ENCODE assay signal across 8 mouse cellular contexts in genomic region chr3:69004437-69005337, GRCm38 (mm10). TPM values are rescaled to one million over a fixed set of nuclear protein-coding genes. Genes with fewer than 3 reads are reported as not detected.
DNase-seq lines count a peak whose midpoint lies in the region; ATAC-seq lines count a peak whose summit lies in the region.

Gene Ift80, minus strand, starts transcription at chr3:69004570.
Gene Smc4, plus strand, starts transcription at chr3:69004738.

- WGBS in hindbrain, embryonic 16.5 days = under 1% methylated on average over 72 of the region's 76 CpGs
- WGBS in macrophage (ENCODE audit: missing documents) = under 1% methylated on average over 69 of the region's 76 CpGs

- H3K27ac ChIP-seq in hindbrain, embryonic 16.5 days (ENCODE audit: low read depth, low read length) = peak within 1 kb of the TSS; percentile 86
- H3K27ac ChIP-seq in macrophage = peak within 1 kb of the TSS; percentile 93

- H3K9me3 ChIP-seq in hindbrain, embryonic 16.5 days (ENCODE audit: control insufficient read depth, low read length) = no peaks in the 10 kb centered on the region

- peak; percentile 98 for ATAC-seq in hindbrain, embryonic 16.5 days

- peak; percentile 87 for DNase-seq in WW6 (ENCODE audit: low read depth, low spot score)
- DNase-seq in cerebellum, postnatal 4 days (ENCODE audit: low spot score in 2 of 2) = peak; percentile 85 to 94
- peak; percentile 96 for DNase-seq in gastrocnemius, adult 18-20 months (ENCODE audit: low spot score)
- peak; percentile 96 for DNase-seq in left cerebral cortex, adult 18-20 months (ENCODE audit: low spot score in 2 of 2)
- DNase-seq in right cerebral cortex, adult 18-20 months = peak; percentile 94
- DNase-seq in urinary bladder, postnatal 10 days (ENCODE audit: low spot score) = peak; percentile 81

- no peaks in the 10 kb centered on the region for H3K36me3 ChIP-seq in hindbrain, embryonic 16.5 days (ENCODE audit: control insufficient read depth, insufficient read depth, low read length)
- no peaks in the 10 kb centered on the region for H3K36me3 ChIP-seq in macrophage (ENCODE audit: inconsistent target)

- H3K4me2 ChIP-seq in hindbrain, embryonic 16.5 days (ENCODE audit: low read length) = peak within 1 kb of the TSS; percentile 94

- peaks cover 62% of the 10 kb centered on the region for H3K79me2 ChIP-seq in macrophage (ENCODE audit: inconsistent target)

- peak within 1 kb of the TSS; percentile 75 for H3K9ac ChIP-seq in hindbrain, embryonic 16.5 days (ENCODE audit: low read depth, low read length)

- H3K4me3 ChIP-seq in hindbrain, embryonic 16.5 days (ENCODE audit: low read length) = peak within 1 kb of the TSS; percentile 96
- peak within 1 kb of the TSS; percentile 94 for H3K4me3 ChIP-seq in macrophage (ENCODE audit: inconsistent target)

- peaks cover 11% of the 10 kb centered on the region for H3K4me1 ChIP-seq in hindbrain, embryonic 16.5 days (ENCODE audit: control insufficient read depth, insufficient read depth, low read depth, low read length)

- H3K27me3 ChIP-seq in hindbrain, embryonic 16.5 days (replicated peaks; ENCODE audit: control insufficient read depth, insufficient read depth, low read length) = no peaks in the 10 kb centered on the region

RNA-seq across cellular contexts. Expression of gene Ift80, which starts in this region (rescaled TPM):
- total RNA-seq in gastrocnemius, adult 18-20 months (2021) = 1 to 10 TPM; 3.3 to 5.0 TPM
- 7.8 and 9.1 TPM in 2 replicates for polyA plus RNA-seq in hindbrain, embryonic 16.5 days (2015; fragmentation: Nextera tagmentation; extraction: Ambion mirVana)
- 10 to 100 TPM; 21.3 to 25.4 TPM for total RNA-seq in left cerebral cortex, adult 18-20 months (2021)
- 10 to 100 TPM in 21 of 26 experiments, 1 to 10 TPM in 5; 3.5 to 53.6 (median 31.9) TPM for total RNA-seq in macrophage (2018; cell fraction: chromatin; rRNA removed)
- total RNA-seq in macrophage (2018; cell fraction: cytosol; rRNA removed) = 1 to 10 TPM; 1.4 to 3.9 (median 2.5) TPM
- total RNA-seq in macrophage (2018; cell fraction: nucleus; rRNA removed) = 10 to 100 TPM in 11 of 26 experiments, 1 to 10 TPM in 15; 3.3 to 42.8 (median 9.3) TPM
- polyA plus RNA-seq in macrophage (2018) = 1.2 to 3.4 TPM (median 3.0 TPM) in 3 replicates

RNA-seq across cellular contexts. Expression of gene Smc4, which starts in this region (rescaled TPM):
- total RNA-seq in gastrocnemius, adult 18-20 months (2021) = 1 to 10 TPM; 3.9 to 4.1 TPM
- 36.1 and 37.5 TPM in 2 replicates for polyA plus RNA-seq in hindbrain, embryonic 16.5 days (2015; fragmentation: Nextera tagmentation; extraction: Ambion mirVana)
- total RNA-seq in left cerebral cortex, adult 18-20 months (2021) = 1 to 10 TPM; 3.9 to 5.1 TPM
- total RNA-seq in macrophage (2018; cell fraction: chromatin; rRNA removed) = 100 to 1,000 TPM in 20 of 26 experiments, 10 to 100 TPM in 6; 75.2 to 232 (median 125) TPM
- 10 to 100 TPM; 21.7 to 43.9 (median 29.9) TPM for total RNA-seq in macrophage (2018; cell fraction: cytosol; rRNA removed)
- 100 to 1,000 TPM in 2 of 26 experiments, 10 to 100 TPM in 24; 33.8 to 118 (median 62.0) TPM for total RNA-seq in macrophage (2018; cell fraction: nucleus; rRNA removed)
- polyA plus RNA-seq in macrophage (2018) = 33.6 to 68.6 TPM (median 37.7 TPM) in 3 replicates

Comparison
In these comparisons a context has a peak if more than half of its experiments do, and no peak if none do; other contexts are left out.
1. Peak in every context shown above with its lines: DNase-seq, ATAC-seq, H3K4me3 ChIP-seq and H3K27ac ChIP-seq.